Mouse (Mus musculus) urinary bladder, postnatal 25 days (tissue): ENCODE results near the gene Natd1.

Source experiments
- DNase-seq: peaks from one replicate; pipeline ENCODE4 v3.0.0; 2022; ENCODE audit warnings: low spot score

Gene Natd1

DNA sequence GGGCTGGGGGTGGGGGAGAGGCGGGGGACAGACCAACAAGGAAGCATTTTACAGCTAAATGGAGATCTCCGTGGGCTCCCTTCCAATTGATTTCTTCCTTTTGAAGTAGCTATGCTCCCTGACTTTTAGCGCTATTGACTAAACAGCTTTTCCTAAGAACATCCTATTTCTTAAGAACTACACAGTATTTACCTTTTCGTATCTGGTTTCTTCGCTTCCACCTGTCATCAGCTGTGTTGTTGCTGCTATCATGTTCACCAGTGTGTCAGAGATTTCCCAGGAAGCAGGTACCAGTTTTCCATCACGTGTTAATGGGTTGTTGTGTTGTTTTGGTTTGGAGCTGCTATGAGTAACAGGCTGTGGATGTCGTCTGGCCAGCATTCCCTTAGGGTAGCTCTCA is at the start of gene Natd1:
Gene Natd1 (minus strand): TSS at position 260 of the 400 bp plus-strand sequence.
- no peak for DNase-seq

DNA sequence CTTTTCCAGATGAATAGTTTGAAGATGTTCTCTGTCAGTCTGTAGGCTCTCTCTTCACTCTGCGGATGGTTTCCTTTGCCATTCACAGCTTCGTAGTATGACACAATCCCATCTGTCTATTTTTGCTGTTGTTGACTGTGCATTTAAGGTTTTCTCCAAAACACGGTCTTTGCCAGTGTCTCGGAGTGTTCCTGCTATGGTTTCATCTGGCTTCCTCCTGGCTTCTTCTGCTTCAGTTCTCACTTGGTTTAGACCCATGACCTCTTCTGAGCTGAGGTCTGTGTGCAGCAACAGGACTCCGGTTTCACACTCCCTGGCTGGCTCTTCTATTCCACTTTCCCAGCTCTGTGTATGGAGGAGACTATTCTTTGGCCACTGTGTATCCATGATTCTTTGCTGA is 48.2 kb upstream of the Natd1 start:
- no peak for DNase-seq

DNA sequence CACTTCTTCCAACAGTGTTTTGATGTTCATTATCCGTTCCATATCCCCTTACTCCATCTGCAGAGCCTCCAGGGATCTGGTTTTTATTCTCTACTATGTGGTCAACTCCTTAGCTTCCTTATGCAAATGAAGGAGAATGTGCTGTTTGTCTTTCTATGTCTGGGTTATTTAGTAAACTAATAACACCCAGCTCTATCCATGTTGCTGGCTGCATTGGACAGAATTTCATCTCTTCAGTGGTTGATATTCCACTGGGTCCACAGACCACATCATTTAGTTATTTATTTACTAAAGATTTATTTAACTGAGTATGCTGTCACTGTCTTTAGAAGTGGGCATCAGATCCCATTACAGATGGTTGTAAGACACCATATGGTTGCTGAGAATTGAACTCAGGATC is 46.6 kb upstream of the Natd1 start:
- DNase-seq, result no peak

DNA sequence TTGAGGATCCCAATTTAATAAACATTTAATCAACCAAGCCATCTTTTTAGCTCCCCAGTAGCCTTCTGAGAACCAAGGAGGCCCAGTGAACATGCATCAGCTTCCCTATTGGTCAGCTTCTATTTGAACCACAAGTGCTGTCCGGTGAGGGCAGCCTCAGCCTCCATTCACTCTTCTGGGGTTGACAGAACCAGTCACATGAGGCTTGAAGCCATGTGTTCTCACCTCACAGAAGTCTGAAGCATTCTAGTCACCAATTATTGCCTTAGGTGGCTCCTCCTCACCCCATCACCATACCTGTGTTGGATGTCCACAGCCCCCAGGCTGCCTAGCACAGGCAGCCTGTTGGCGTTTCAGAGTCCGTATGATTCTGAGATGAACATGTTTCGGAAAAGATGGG is 44.4 kb upstream of the Natd1 start:
- DNase-seq, result no peak

DNA sequence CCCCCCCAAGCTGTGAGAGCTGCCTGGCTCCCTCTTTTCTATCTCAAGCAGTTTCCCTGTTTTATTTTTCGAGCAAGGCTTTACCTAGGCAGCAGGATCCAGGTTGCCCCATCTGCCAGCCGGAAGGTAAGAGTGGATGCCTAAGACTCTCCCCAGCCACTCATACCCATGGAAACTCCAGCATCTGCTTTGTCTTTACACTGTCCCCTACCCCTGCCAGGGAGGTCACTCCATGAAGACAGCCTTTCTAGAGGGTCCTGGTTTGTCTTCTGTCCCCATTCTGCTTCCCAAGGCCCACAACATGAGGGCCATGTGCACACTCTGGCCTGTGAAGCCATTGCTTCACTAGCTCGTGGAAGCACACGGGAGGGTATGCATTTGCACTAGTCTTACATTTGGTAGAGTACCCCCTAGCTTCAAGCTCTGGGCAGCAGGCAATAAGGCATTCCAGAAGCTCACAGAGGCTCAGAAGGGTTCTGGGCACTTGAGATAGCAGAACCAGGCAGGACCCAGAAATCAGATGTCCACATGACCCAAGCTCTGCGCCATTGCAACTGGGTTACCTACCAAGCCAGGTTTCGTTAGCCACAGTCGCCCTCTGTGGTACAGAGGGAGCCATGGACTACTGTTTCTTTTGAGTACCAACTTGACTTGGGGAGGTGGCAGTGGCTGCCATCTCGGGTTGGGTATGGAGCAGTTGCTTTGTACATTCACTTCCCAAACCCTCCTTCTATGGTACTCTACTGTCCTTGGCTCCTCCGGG is 41.3 kb upstream of the Natd1 start:
- DNase-seq, result no peak

DNA sequence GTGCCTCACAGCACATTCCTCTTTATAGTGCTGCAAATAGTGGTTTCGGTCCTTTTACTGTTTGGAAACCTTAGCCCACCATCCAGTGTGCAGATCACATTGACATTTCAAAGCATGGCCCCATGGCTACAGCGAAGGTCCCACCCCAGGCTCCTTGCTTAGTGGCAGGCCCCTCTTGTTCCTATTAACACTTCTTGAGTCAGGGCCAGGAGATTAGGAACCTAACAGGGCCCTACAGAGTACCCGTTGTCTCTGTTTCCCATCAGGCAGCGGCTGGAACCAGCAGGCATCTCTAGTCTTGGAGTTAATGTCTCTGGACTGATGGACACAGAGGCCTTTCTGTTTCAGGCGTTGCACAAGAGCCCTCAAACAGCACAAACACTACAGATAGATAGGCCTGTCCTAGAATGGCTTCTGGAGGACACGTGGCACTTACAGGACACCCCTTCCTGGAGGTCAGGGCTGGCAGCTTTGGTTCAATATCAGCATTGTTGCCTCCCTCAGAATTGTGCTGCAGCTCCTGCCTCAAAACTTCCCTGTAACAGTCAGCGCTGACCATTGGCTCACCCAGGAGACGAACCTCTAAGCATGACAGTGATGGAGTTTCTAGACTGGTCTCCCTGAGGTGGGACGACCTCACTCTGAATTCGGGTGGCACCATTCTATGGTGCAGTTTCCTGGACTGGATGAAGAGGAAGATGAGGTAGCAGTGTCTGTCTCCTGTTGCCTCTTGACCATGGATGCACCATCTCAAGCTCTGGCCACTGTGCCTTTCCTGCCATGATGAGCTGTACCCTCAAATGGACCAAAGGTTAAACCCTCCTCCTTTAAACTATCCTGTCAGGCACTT is 39.9 kb upstream of the Natd1 start:
- no peak for DNase-seq

DNA sequence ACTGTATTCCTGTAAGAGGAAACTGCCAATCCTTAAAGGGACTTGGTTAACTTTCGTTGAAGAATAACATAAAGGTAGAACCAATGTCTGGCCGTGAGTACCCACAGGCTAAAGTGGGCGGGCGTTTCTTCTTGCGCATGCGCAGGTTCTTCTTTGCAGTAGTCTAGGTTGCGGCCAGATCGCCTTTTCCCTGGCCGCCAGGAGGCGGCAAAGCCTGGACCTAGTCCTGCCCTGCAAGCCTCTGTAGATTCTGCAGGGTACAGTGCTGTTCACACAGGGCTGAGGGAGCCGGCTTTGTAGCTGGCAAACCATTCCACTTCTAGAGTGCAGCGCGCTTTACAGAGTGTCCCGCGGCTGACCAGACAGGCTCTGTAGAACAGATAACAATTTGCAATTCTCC is 39.3 kb upstream of the Natd1 start:
- DNase-seq, result peak; percentile 79

DNA sequence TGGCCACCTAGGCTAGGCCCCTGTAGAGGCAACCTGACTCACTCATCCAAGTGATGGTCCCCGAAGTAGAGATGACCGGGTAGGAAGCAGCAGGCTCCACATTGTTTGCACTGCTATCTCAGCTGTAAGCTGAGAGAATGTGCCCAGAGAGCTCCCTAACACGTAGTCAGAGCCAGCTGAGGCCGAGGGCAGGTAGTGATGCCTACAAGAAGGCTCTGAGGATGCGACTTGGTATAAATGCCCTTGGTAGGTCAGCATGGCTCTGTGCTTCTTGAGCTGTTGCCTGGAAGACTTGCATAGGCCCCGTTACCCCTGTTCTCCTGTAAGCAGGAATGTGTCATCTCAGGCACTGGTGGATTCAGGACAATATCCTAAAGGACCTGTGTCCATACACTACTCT is 38.4 kb upstream of the Natd1 start:
- no peak for DNase-seq

DNA sequence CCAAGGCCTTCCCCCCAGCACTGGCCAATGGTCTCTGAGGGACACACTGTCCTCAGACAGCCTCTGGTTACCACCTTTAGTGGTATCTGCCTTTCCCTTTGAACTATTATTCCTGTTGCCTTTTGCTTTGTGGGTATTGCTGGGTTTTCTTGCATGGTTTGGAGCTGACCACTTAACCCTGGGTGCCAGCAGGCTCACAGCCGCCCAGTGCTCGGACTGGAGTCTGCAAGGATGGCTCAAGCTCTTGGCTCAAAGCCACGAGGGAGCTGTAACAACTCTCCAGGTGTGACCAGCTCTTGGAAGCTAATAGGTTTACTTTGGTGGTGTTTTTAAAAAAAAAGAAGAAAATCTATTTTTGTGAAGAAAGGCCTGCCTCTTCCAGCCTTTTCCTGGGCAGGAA is 37.8 kb upstream of the Natd1 start:
- DNase-seq, result no peak

DNA sequence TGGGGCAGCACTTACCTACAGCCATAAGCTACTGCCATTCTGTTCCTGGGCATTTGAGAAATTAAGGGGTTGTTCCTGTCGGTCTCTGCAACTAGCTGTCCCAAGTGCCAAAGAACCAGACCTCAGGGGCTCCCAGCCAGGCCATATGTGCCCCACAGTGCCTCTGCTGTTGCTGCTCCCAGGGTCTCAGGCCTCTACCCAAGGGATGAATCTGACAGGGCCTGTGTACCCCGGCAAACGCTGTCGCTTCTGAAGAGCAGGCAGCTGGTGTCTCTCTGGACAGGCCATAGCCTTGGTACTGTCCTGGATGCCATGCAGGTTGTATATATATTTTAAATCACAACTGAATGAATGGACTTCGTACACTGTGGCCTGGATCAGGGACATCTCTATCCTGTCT is 37.3 kb upstream of the Natd1 start:
- no peak for DNase-seq

DNA sequence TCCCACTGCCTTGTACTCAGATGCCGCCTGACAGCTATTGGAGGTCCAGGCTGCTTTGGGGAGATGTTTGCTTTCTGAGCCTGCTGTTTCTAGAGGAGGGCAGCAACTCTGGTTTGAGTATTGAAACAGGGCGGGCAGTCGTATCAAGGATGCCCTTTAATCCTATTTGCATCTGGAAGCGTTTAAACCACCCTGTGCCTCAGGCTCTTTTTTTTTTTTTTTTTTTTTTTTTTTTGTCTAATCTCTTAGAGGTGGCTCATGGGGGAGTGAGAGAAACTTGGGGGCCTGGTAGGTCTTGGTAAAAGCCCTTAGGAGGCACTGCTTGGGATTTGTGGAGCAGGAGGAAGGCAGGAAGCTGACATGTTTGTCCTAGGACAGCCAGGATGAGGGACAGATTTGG is 30.5 kb upstream of the Natd1 start:
- DNase-seq, result no peak

DNA sequence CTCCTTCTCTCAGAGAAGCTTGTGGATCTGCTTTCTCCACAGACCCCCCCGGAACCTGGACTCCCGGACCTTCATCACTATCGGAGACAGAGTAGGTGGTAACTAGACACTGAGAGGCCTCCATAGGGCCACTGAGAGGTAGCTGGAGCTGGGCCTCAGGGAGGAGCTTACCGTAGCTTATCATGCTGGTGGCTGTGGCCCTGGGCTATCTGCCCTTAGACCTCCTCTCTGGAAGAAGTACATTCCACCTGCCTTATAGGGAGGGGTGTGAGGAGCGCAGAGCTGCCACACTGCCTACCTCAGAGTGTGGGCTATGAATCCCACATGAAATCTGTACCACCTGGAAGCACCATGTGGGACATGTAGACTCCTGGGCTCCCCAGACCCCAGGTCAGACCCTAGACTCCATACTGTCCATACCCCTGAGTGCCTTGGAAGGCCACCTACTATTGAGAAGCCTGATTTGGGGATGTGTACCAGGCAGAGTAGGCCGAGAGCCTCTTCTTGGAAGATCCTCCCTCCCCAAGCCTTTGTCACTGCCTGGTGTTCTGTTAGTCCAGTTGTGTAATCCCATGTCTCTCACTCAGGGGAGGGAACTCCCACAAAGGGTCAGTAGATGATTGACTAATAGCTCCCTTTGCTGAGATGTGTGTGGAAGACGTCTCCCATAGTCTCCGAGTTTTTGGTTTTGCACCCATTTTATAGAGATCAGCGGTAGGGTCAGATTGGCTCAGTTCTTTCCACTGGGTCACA is 27.9 kb upstream of the Natd1 start:
- no peak for DNase-seq

DNA sequence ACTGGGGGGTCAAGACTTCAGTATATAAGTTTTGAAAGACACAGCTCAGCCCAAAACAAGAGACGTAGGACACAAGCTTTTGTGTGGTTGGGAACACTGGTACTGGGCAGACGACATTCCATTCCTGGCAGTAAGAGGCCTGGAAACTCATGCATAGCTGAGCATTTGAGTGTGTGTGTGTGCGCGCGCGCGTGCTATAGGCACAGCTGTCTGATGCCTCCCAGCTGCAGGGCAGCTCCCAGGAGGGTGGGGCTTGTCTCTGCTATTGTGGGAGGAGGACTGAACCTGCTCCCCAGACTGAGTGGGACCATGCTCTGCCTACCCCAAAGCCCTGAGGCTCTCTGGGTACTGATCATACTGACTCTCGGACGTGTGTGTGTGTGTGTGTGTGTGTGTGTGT is 26.8 kb upstream of the Natd1 start:
- no peak for DNase-seq

DNA sequence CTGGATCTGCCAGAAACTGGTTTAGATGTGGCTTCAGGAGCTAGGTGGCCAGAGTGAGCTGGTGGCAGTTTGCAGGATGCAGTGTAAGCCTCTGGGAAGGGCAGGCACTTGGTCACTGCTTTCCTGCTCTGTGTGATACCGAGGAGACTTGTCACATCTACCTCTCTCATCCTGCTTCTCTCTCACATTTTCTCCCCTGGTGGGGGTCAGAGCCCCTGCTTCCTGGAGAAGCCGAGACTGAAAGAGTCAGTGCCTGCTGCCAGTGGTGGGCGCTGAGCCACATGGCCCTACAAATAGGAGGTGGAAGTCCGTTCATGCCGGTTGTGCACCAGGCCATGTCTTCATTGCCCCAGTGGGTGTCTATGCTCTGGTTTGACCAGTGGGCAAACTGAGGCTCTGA is 26.0 kb upstream of the Natd1 start:
- no peak for DNase-seq

DNA sequence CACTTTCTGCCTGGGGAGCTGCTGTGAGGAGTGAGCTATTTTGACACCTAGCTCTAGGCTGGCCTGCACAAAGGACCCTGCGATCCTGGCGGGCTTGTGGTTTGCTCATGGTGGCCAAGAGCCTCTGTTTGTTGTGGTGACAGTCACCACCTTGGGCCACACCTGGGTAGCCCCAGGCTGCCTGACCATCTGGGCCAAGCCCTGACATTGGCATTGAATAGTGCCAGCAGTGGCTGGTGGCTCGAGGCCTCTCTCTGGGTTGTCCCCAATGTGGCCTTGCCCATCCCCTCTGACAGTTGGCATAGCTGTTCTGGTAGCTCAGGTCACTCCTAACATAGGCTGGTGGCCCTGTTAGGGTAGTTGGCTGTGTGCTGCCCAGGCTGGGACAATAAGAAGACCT is 24.9 kb upstream of the Natd1 start:
- DNase-seq, result no peak

DNA sequence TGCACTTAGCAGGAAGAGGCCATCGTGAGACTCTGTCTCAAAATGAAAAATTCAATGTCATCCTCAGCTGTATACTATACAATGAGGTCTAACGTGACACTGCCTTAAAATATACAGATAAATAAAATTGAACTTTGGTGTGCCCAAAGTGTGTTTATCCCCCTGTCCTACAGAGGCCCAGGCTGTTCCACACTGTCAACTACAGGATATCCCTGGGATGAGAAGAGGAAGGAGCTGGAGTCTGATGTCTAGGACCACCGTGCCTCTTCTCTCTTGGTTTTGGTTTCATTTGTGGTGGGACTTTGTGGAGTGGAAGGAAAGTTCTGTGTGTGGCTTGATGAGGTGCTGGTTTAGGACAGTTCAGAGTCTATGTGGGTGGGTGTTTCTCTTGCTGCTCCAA is 23.1 kb upstream of the Natd1 start:
- DNase-seq, result no peak

DNA sequence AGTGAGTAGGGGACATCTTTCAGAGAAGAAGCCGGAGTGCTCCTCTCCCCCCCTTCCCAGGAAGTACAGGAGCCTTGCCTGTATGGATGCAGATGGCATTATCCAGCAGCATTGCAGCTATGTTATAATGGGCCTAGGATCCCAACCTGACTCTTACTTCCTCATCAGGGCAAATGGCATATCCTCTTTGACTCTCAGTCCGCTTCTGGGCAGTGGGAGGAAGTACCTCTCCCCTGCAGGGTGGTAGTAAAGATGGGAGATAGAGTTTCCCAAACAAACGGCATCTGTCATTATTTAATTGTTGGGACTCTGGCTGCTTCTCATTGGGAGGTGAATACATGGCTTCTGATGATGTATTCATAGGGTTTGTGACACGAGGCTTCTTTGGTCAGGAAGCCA is 21.4 kb upstream of the Natd1 start:
- no peak for DNase-seq

DNA sequence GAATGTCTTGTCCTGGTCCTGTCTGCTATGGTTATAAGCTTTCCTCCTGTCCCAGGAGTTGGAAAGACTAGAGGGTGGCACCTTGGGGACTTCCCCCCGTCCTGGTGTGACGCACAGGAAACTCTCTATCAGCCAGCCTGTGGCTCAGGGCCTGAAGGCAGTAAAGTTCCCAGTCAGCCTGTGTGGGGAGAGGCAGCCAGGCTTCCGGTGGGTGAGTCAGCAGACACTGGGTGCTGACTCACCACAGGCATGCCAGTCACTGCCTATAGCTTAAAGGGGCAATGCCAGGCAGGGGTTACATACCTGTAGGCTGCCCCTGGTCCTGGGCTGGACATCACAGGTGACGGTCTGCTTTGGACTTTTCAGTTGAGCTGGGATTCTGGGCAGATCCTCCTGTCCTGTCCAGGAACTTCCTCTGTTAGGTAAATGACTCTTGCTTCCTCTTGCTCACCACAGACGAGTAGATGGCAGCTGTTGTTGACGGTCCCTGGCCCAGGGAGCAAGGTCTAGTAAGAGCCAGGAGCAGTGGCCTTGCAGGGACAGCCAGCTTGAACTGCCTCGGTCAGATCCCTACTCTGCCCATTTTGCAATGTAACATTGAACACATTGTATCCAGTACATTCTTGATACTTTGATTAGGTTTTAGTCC is 20.9 kb upstream of the Natd1 start:
- peak; percentile 59 for DNase-seq

DNA sequence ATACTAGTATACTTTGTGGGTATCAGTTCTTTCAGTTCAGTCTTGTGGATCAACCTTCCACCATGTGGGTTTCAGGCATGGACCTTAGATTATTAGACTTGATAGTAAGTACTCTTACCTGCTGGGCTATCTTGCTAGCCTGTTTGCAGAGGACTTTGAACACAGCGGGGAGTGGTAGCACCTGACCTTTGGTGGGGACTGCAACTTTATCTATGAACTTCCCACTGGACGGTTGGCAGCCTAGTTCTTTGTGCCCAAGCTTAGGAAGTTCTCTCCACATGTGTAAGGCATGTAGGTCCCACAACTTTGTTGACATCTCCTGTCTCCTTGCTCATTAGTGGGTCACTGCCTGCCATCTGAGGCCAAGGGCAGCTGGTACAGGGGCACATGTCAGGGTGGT is 20.2 kb upstream of the Natd1 start:
- DNase-seq, result no peak

DNA sequence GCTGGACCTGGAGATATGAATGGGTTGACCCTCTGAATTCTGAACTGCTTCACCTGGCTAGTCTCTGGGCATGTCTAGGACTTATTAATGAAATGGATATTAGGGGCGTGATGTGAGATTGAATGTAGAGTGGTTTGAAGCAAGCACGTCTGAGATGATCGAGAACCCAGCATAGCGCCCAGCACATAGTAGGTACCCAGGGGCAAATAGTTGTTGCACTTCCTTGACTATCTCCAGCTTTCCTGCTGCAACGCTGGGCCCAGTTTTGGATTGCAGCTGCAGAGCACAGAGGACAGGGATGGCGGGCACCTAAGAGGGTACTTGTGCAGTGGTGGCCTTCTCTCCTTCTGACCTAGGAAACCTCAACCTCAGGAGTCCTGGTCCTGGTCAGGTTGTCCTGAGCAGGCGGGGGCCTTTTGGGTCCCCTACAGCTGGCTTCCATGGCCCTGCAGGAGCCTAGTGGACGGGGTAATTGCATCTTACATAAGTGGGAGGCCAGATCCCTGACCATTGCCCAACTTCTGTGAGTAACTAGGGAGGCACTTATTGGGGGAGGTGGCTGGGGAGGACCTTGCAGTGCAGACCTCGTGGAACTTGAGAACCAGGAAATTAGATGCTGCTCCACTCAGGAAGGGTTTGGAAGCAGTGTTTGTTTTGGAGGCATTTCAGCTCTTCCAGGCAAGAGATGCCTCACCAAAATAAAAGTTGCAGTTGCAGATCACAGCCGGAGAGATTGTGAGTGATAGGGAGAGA is 18.8 kb upstream of the Natd1 start:
- peak; percentile 39 for DNase-seq

DNA sequence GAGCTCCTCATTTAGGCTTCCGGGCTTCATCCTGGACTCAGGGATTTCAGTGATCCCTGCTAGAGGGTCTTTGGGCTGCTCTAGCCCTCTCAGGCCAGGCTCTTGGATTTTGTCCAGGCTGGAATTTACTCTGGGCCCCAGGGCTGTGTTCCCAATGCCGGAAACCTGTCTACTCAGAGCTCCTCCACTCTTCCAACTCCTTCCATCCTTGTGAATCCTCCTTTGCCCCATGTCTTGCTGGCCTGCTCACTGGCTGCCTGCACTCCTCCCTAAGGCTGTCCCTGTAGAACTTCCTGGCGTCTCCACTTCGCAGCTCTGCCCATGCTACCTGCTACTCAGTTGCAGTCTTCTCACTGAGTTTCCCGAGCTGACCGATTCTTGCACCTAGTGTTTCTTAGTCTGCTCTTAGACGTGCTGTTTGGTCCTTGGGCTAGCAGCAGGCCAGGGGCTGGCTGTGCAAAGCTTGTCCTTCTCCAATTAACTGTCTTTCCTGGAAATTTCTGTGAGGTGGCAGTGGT is 18.0 kb upstream of the Natd1 start:
- no peak for DNase-seq
